Mouse (Mus musculus): ENCODE results near the gene Klk1b4. TPM values are rescaled to one million over a fixed set of nuclear protein-coding genes. Genes with fewer than 3 reads are reported as not detected.
"Not testable (repeated sequence)": the region's sequence is repeated elsewhere in the genome, so short reads cannot be mapped to it uniquely, and the experiment has no call there.

Gene Klk1b4
- polyA plus RNA-seq (2014; fragmentation: Nextera tagmentation; extraction: Ambion mirVana): not detected in 2 replicates

GRCm38 (mm10) chr7:44207135-44207534, at the start of gene Klk1b4:
TSS of gene Klk1b4 (plus strand) at chr7:44207435.
- H3K4me3 ChIP-seq (ENCODE audit: low read length); H3K4me1 ChIP-seq (ENCODE audit: control insufficient read depth, insufficient read depth, low read length); H3K9ac ChIP-seq (ENCODE audit: low read depth, low read length); H3K36me3 ChIP-seq (ENCODE audit: control insufficient read depth, insufficient read depth, low read length); H3K9me3 ChIP-seq (ENCODE audit: control insufficient read depth, low read length); H3K4me2 ChIP-seq (replicated peaks; ENCODE audit: low read depth, low read length); ATAC-seq (ENCODE audit: low FRiP score, low TSS enrichment); H3K27ac ChIP-seq (ENCODE audit: low read depth, low read length); H3K27me3 ChIP-seq (ENCODE audit: control insufficient read depth, insufficient read depth, low read length): not testable (repeated sequence)
- 35% methylated on average over 3 of the region's 3 CpGs for WGBS

- ATAC-seq (ENCODE audit: low FRiP score, low TSS enrichment): no peak
- Histone ChIP-seq H3K4me2 (replicated peaks; ENCODE audit: low read depth, low read length) (no peak overlapping the region), H3K27ac (ENCODE audit: low read depth, low read length) (no peak overlapping the region), H3K4me1 (ENCODE audit: control insufficient read depth, insufficient read depth, low read length) (no peaks in the 10 kb centered on the region), H3K36me3 (ENCODE audit: control insufficient read depth, insufficient read depth, low read length) (no peaks in the 10 kb centered on the region), H3K9me3 (ENCODE audit: control insufficient read depth, low read length) (no peaks in the 10 kb centered on the region), H3K27me3 (ENCODE audit: control insufficient read depth, insufficient read depth, low read length) (no peaks in the 10 kb centered on the region), H3K4me3 (ENCODE audit: low read length) (no peak overlapping the region), H3K9ac (ENCODE audit: low read depth, low read length) (no peak overlapping the region)
- WGBS: 54% methylated on average over 9 of the region's 9 CpGs
These were observed 27.8 kb upstream of the Klk1b4 start for GRCm38 (mm10) chr7:44179299-44180045.

GRCm38 (mm10) chr7:44186516-44186915, 20.7 kb upstream of the Klk1b4 start:
- H3K27ac ChIP-seq (ENCODE audit: low read depth, low read length); H3K27me3 ChIP-seq (ENCODE audit: control insufficient read depth, insufficient read depth, low read length); H3K4me2 ChIP-seq (replicated peaks; ENCODE audit: low read depth, low read length); H3K4me1 ChIP-seq (ENCODE audit: control insufficient read depth, insufficient read depth, low read length); H3K9ac ChIP-seq (ENCODE audit: low read depth, low read length); ATAC-seq (ENCODE audit: low FRiP score, low TSS enrichment); H3K36me3 ChIP-seq (ENCODE audit: control insufficient read depth, insufficient read depth, low read length); H3K9me3 ChIP-seq (ENCODE audit: control insufficient read depth, low read length); H3K4me3 ChIP-seq (ENCODE audit: low read length): not testable (repeated sequence)
- 56% methylated on average over 8 of the region's 8 CpGs for WGBS

- H3K4me3 ChIP-seq (ENCODE audit: low read length); H3K4me2 ChIP-seq (replicated peaks; ENCODE audit: low read depth, low read length); H3K4me1 ChIP-seq (ENCODE audit: control insufficient read depth, insufficient read depth, low read length); H3K9ac ChIP-seq (ENCODE audit: low read depth, low read length); H3K27me3 ChIP-seq (ENCODE audit: control insufficient read depth, insufficient read depth, low read length); ATAC-seq (ENCODE audit: low FRiP score, low TSS enrichment); H3K27ac ChIP-seq (ENCODE audit: low read depth, low read length); H3K9me3 ChIP-seq (ENCODE audit: control insufficient read depth, low read length); H3K36me3 ChIP-seq (ENCODE audit: control insufficient read depth, insufficient read depth, low read length): not testable (repeated sequence)
These were observed 19.3 kb upstream of the Klk1b4 start, which contains the start of gene Klk1b24 for GRCm38 (mm10) chr7:44187936-44188335. TSS of gene Klk1b24 (plus strand) at chr7:44188236.

- WGBS: 83% methylated on average over 1 of the region's 1 CpGs
- not testable (repeated sequence) for H3K27ac ChIP-seq (ENCODE audit: low read depth, low read length); H3K4me3 ChIP-seq (ENCODE audit: low read length); H3K27me3 ChIP-seq (ENCODE audit: control insufficient read depth, insufficient read depth, low read length); ATAC-seq (ENCODE audit: low FRiP score, low TSS enrichment); H3K9ac ChIP-seq (ENCODE audit: low read depth, low read length); H3K36me3 ChIP-seq (ENCODE audit: control insufficient read depth, insufficient read depth, low read length); H3K4me1 ChIP-seq (ENCODE audit: control insufficient read depth, insufficient read depth, low read length); H3K4me2 ChIP-seq (replicated peaks; ENCODE audit: low read depth, low read length); H3K9me3 ChIP-seq (ENCODE audit: control insufficient read depth, low read length)
These were observed 13.8 kb upstream of the Klk1b4 start for GRCm38 (mm10) chr7:44193466-44193865.

GRCm38 (mm10) chr7:44197891-44198290, 9.3 kb upstream of the Klk1b4 start, which contains the start of gene Klk1b3:
TSS of gene Klk1b3 (plus strand) at chr7:44198191.
- Histone ChIP-seq H3K9ac (ENCODE audit: low read depth, low read length) (no peak within 1 kb of the TSS), H3K4me2 (replicated peaks; ENCODE audit: low read depth, low read length) (no peak within 1 kb of the TSS), H3K9me3 (ENCODE audit: control insufficient read depth, low read length) (no peaks in the 10 kb centered on the region), H3K36me3 (ENCODE audit: control insufficient read depth, insufficient read depth, low read length) (no peaks in the 10 kb centered on the region), H3K4me3 (ENCODE audit: low read length) (no peak within 1 kb of the TSS), H3K4me1 (ENCODE audit: control insufficient read depth, insufficient read depth, low read length) (no peaks in the 10 kb centered on the region), H3K27me3 (ENCODE audit: control insufficient read depth, insufficient read depth, low read length) (no peaks in the 10 kb centered on the region), H3K27ac (ENCODE audit: low read depth, low read length) (no peak within 1 kb of the TSS)
- WGBS: 65% methylated on average over 3 of the region's 3 CpGs
- ATAC-seq (ENCODE audit: low FRiP score, low TSS enrichment): no peak

- H3K9me3 ChIP-seq (ENCODE audit: control insufficient read depth, low read length): no peaks in the 10 kb centered on the region
- no peak overlapping the region for H3K9ac ChIP-seq (ENCODE audit: low read depth, low read length)
- 73% methylated on average over 3 of the region's 3 CpGs for WGBS
- H3K36me3 ChIP-seq (ENCODE audit: control insufficient read depth, insufficient read depth, low read length): no peaks in the 10 kb centered on the region
- no peaks in the 10 kb centered on the region for H3K27me3 ChIP-seq (ENCODE audit: control insufficient read depth, insufficient read depth, low read length)
- no peak overlapping the region for H3K4me3 ChIP-seq (ENCODE audit: low read length)
- no peak for ATAC-seq (ENCODE audit: low FRiP score, low TSS enrichment)
- H3K4me1 ChIP-seq (ENCODE audit: control insufficient read depth, insufficient read depth, low read length): no peaks in the 10 kb centered on the region
- H3K4me2 ChIP-seq (replicated peaks; ENCODE audit: low read depth, low read length): no peak overlapping the region
- H3K27ac ChIP-seq (ENCODE audit: low read depth, low read length): no peak overlapping the region
These were observed 1.1 kb downstream of the Klk1b4 start for GRCm38 (mm10) chr7:44208307-44208706.

- WGBS: 88% methylated on average over 1 of the region's 1 CpGs
- Histone ChIP-seq H3K4me1 (ENCODE audit: control insufficient read depth, insufficient read depth, low read length) (no peaks in the 10 kb centered on the region), H3K27me3 (ENCODE audit: control insufficient read depth, insufficient read depth, low read length) (no peaks in the 10 kb centered on the region), H3K27ac (ENCODE audit: low read depth, low read length) (no peak within 1 kb of the TSS), H3K4me2 (replicated peaks; ENCODE audit: low read depth, low read length) (no peak within 1 kb of the TSS), H3K9ac (ENCODE audit: low read depth, low read length) (no peak within 1 kb of the TSS), H3K9me3 (ENCODE audit: control insufficient read depth, low read length) (no peaks in the 10 kb centered on the region), H3K36me3 (ENCODE audit: control insufficient read depth, insufficient read depth, low read length) (no peaks in the 10 kb centered on the region), H3K4me3 (ENCODE audit: low read length) (no peak within 1 kb of the TSS)
- no peak for ATAC-seq (ENCODE audit: low FRiP score, low TSS enrichment)
These were observed 8.4 kb downstream of the Klk1b4 start, which contains the start of gene Klk1b5 for GRCm38 (mm10) chr7:44215645-44216044. TSS of gene Klk1b5 (plus strand) at chr7:44215945.

GRCm38 (mm10) chr7:44221601-44222000, 14.4 kb downstream of the Klk1b4 start:
- H3K36me3 ChIP-seq (ENCODE audit: control insufficient read depth, insufficient read depth, low read length); H3K9ac ChIP-seq (ENCODE audit: low read depth, low read length); H3K9me3 ChIP-seq (ENCODE audit: control insufficient read depth, low read length); H3K4me1 ChIP-seq (ENCODE audit: control insufficient read depth, insufficient read depth, low read length); H3K4me2 ChIP-seq (replicated peaks; ENCODE audit: low read depth, low read length); H3K27me3 ChIP-seq (ENCODE audit: control insufficient read depth, insufficient read depth, low read length); H3K4me3 ChIP-seq (ENCODE audit: low read length); H3K27ac ChIP-seq (ENCODE audit: low read depth, low read length); ATAC-seq (ENCODE audit: low FRiP score, low TSS enrichment): not testable (repeated sequence)
- 63% methylated on average over 8 of the region's 10 CpGs for WGBS
